26 mouse cellular contexts compared by ENCODE assay signal in the genomic region with DNA sequence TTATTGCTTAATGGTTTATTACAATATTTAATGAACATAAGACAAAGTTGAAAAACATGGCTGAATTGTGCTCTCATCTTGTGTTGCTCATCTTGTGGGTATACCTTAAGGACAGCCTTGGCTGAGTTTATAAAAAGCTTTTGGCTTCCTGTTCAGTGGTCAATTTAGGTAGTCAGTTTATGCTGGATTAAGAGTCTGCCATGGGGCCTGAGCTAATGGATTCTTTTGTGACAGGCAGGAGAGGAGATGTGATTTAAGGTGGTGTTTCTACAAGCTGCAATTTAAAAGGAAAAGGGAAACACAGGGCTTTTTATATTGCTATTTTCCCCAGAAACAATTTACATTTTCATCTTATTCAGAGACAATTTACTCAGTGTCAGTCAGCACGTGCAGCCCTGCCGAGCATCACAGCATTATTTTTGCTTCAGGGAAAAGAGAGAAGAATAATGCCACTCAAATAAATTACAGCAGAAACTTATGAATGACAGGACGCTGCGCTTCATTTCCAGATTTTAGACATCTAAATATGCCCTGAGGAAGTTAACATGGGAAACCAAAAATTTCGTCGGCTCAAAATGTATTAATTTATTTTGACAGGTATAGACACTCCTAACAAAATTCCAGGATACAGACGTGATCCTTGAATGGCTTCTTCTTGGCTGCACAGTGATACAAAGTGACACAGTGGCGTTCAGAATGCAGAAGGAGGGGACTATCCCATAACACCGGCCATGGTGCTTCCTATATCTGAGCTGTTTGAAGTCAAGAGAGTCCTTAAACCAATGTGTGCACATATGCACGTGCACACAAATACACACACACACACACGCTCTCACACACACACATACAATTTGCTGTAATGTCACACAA.
DNase-seq lines count a peak whose midpoint lies in the region; ATAC-seq lines count a peak whose summit lies in the region.
"Had no signal": no experiment of that assay in that cellular context is flagged by ENCODE, and none has a peak within 500 bp of the region (broad histone marks: within the 10 kb centered on the region; RNA-seq: fewer than 3 reads in every experiment).

No protein-coding gene starts in this region.

- no peak overlapping the region for H3K9ac ChIP-seq in forebrain, embryonic 15.5 days (replicated peaks)
- H3K9ac ChIP-seq in forebrain, embryonic 11.5 days (ENCODE audit: low read length) = no peak overlapping the region
- H3K9ac ChIP-seq in midbrain, embryonic 13.5 days (replicated peaks) = no peak overlapping the region
- H3K9ac ChIP-seq in midbrain, embryonic 15.5 days = no peak overlapping the region
- H3K9ac ChIP-seq: heart, embryonic 15.5 days; liver, embryonic 14.5 days; neural tube, embryonic 15.5 days had no signal

- intact Hi-C loops in heart, postnatal 36 days (cut with DNase I) = no loop called here

- H3K4me3 ChIP-seq in forebrain, embryonic 15.5 days = no peak overlapping the region
- H3K4me3 ChIP-seq in forebrain, embryonic 11.5 days (ENCODE audit: low read depth, low read length) = no peak overlapping the region
- H3K4me3 ChIP-seq in midbrain, embryonic 13.5 days (replicated peaks) = no peak overlapping the region
- no peak overlapping the region for H3K4me3 ChIP-seq in midbrain, embryonic 10.5 days
- no peak overlapping the region for H3K4me3 ChIP-seq in midbrain, embryonic 15.5 days
- H3K4me3 ChIP-seq: heart, embryonic 15.5 days; neural tube, embryonic 15.5 days had no signal

- H3K27ac ChIP-seq in forebrain, embryonic 15.5 days (replicated peaks) = 0 out of 2 replicates have a peak overlapping the region, but pooled peaks have one; percentile 14
- H3K27ac ChIP-seq in forebrain, embryonic 11.5 days (ENCODE audit: low read depth, low read length) = no peak overlapping the region
- H3K27ac ChIP-seq in midbrain, embryonic 13.5 days = peak overlapping the region; percentile 52
- no peak overlapping the region for H3K27ac ChIP-seq in midbrain, embryonic 10.5 days (replicated peaks)
- H3K27ac ChIP-seq in midbrain, embryonic 15.5 days = 0 out of 2 replicates have a peak overlapping the region, but pooled peaks have one; percentile 12
- H3K27ac ChIP-seq: heart, embryonic 15.5 days; kidney, postnatal 0 days; liver, embryonic 14.5 days; macrophage; neural tube, embryonic 15.5 days had no signal

- H3K4me2 ChIP-seq in forebrain, embryonic 15.5 days (replicated peaks) = no peak overlapping the region
- H3K4me2 ChIP-seq in forebrain, embryonic 11.5 days (ENCODE audit: low read depth, low read length, severe bottlenecking) = no peak overlapping the region
- no peak overlapping the region for H3K4me2 ChIP-seq in midbrain, embryonic 13.5 days (replicated peaks)
- H3K4me2 ChIP-seq in midbrain, embryonic 15.5 days = no peak overlapping the region
- H3K4me2 ChIP-seq: heart, embryonic 15.5 days; neural tube, embryonic 15.5 days had no signal

- no peaks in the 10 kb centered on the region for H3K27me3 ChIP-seq in forebrain, embryonic 15.5 days
- H3K27me3 ChIP-seq in forebrain, embryonic 11.5 days (ENCODE audit: control insufficient read depth, insufficient read depth, low read length) = no peaks in the 10 kb centered on the region
- H3K27me3 ChIP-seq in midbrain, embryonic 13.5 days = no peaks in the 10 kb centered on the region
- no peaks in the 10 kb centered on the region for H3K27me3 ChIP-seq in midbrain, embryonic 10.5 days (ENCODE audit: low read depth, poor library complexity, severe bottlenecking)
- H3K27me3 ChIP-seq in midbrain, embryonic 15.5 days (replicated peaks) = no peaks in the 10 kb centered on the region
- H3K27me3 ChIP-seq: heart, embryonic 15.5 days; neural tube, embryonic 15.5 days had no signal

- H3K36me3 ChIP-seq in forebrain, embryonic 15.5 days = no peaks in the 10 kb centered on the region
- no peaks in the 10 kb centered on the region for H3K36me3 ChIP-seq in forebrain, embryonic 11.5 days (ENCODE audit: control insufficient read depth, insufficient read depth, low read length)
- no peaks in the 10 kb centered on the region for H3K36me3 ChIP-seq in midbrain, embryonic 13.5 days
- H3K36me3 ChIP-seq in midbrain, embryonic 10.5 days = no peaks in the 10 kb centered on the region
- H3K36me3 ChIP-seq in midbrain, embryonic 15.5 days (replicated peaks) = no peaks in the 10 kb centered on the region
- H3K36me3 ChIP-seq: heart, embryonic 15.5 days; neural tube, embryonic 15.5 days had no signal

- peak; percentile 48; the same call in 1 of the 2 replicates for ATAC-seq in forebrain, embryonic 15.5 days (replicated peaks)
- no peak for ATAC-seq in forebrain, embryonic 11.5 days (replicated peaks; ENCODE audit: low FRiP score)
- ATAC-seq in midbrain, embryonic 13.5 days = peak; percentile 65
- ATAC-seq in midbrain, embryonic 15.5 days (replicated peaks) = peak; percentile 80
- ATAC-seq: activated CD4-positive, CD25-positive, alpha-beta regulatory T cell, adult 4 months; intestine, embryonic 16.5 days had no signal

- no peak for DNase-seq in forebrain, embryonic 11.5 days (ENCODE audit: low spot score)
- no peak for DNase-seq in midbrain, embryonic 10.5 days (ENCODE audit: low spot score)
- DNase-seq in heart, postnatal 36 days = no peak
- DNase-seq in layer of hippocampus, adult 9-10 months (ENCODE audit: low spot score) = no peak
- DNase-seq: adrenal gland, adult 8-10 months; cerebellum, adult 8-10 months; cerebellum, postnatal 25 days; kidney, adult 8-10 months; kidney, postnatal 4 days; layer of hippocampus, adult 9-11 months; liver; lung, adult 2 months; lung, postnatal 10 days; right cerebral cortex, adult 18-20 months; spleen, adult 18-20 months; thymus, postnatal 14 days had no signal

- no peaks in the 10 kb centered on the region for H3K9me3 ChIP-seq in forebrain, embryonic 15.5 days
- no peaks in the 10 kb centered on the region for H3K9me3 ChIP-seq in forebrain, embryonic 11.5 days (ENCODE audit: control insufficient read depth, low read length)
- no peaks in the 10 kb centered on the region for H3K9me3 ChIP-seq in midbrain, embryonic 13.5 days
- no peaks in the 10 kb centered on the region for H3K9me3 ChIP-seq in midbrain, embryonic 10.5 days (replicated peaks)
- H3K9me3 ChIP-seq in midbrain, embryonic 15.5 days = no peaks in the 10 kb centered on the region
- H3K9me3 ChIP-seq: heart, embryonic 15.5 days; neural tube, embryonic 15.5 days had no signal

- H3K4me1 ChIP-seq in forebrain, embryonic 15.5 days = no peaks in the 10 kb centered on the region
- H3K4me1 ChIP-seq in forebrain, embryonic 11.5 days (replicated peaks; ENCODE audit: control insufficient read depth, insufficient read depth, low read length) = no peaks in the 10 kb centered on the region
- 0 out of 2 replicates have a peak, but pooled peaks cover 2% of the 10 kb centered on the region for H3K4me1 ChIP-seq in midbrain, embryonic 13.5 days (replicated peaks)
- peaks cover 8% of the 10 kb centered on the region; the same call in 1 of the 2 replicates for H3K4me1 ChIP-seq in midbrain, embryonic 10.5 days
- peaks cover 11% of the 10 kb centered on the region for H3K4me1 ChIP-seq in midbrain, embryonic 15.5 days
- H3K4me1 ChIP-seq: heart, embryonic 15.5 days; neural tube, embryonic 15.5 days had no signal

- WGBS in forebrain, embryonic 15.5 days = 59% methylated on average over 11 of the region's 11 CpGs
- 68% methylated on average over 11 of the region's 11 CpGs for WGBS in forebrain, embryonic 11.5 days
- 51% methylated on average over 11 of the region's 11 CpGs for WGBS in midbrain, embryonic 13.5 days
- 77% methylated on average over 11 of the region's 11 CpGs for WGBS in midbrain, embryonic 10.5 days
- WGBS in midbrain, embryonic 15.5 days = 44% methylated on average over 11 of the region's 11 CpGs

Comparison
In these comparisons a context has a peak if more than half of its experiments do, and no peak if none do; other contexts are left out.
1. H3K27ac ChIP-seq: peak in forebrain, embryonic 15.5 days (single experiment), midbrain, embryonic 13.5 days (single experiment) and midbrain, embryonic 15.5 days (single experiment); none in forebrain, embryonic 11.5 days (single experiment) and midbrain, embryonic 10.5 days (single experiment).